Mouse (Mus musculus) heart, postnatal 4 days (tissue): ENCODE measurements around the gene Carmil2. TPM values are rescaled to one million over a fixed set of nuclear protein-coding genes. Genes with fewer than 3 reads are reported as not detected.

Experiments
- DNase-seq: peaks from one replicate; pipeline ENCODE4 v3.0.0; 2021
- total RNA-seq, 2 experiments: library from RNA; stranded (reverse); gene quantifications; 2 replicates each; pipeline ENCODE4 v1.2.3; 2021

The Carmil2 gene
- total RNA-seq, result under 1 TPM; 0.41 TPM

DNA sequence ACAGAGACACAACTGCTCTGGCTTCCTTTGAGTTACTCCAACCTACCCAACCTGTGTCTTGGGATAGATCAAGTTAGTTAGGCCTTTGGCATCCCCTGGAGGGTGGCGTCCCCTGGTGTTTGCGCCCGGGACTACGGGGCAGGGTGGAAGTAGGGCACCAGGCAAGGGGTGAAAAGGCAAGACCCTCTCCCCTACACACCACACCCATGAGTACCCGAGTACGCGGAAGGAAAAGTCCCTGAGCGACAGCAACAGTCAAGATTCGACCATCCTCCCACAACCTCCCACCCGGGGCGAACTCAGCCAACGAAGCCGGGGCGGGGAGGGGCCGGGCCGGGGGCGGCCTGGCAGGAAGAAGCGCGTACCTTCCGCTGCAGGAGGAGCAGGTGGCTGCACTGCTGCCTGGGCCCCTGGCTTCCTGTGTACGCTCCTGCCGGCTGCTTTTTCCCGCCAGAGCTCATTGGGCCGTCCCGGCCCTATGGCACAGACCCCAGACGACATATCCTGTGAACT is at the start of gene Carmil2:
Gene Carmil2, plus strand, starts transcription at position 479 of the 513 bp plus-strand sequence.
- DNase-seq, result peak; percentile 80

DNA sequence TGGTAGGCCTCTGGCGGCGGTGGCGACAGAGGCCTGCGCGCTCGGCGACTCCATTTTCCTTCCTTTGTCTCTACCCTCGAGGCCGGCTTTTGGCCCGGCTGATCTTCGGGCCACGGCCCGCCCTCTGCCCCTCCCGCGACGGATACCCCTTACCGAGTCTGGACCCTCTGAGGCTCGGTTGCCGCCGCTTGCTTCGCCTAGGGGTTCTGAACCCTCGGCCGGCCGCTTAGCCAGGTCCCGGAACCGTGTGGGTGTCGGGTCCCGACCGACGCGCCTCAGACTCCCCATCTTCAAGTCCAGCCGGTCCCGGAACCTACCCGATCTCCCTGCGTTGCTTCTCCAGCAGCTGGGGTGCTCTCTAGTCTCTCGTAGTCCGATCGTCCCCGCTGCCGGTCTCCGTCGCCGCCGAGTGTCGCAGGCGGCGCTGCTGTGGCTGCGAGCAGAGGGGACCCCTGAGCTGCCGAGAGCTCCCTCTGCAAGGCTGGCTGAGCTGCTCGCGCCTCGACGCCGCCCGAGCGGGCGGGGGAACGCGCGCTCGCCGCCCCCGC is 49.0 kb upstream of the Carmil2 start, which contains the start of gene Agrp:
Gene Agrp, minus strand, starts transcription at position 431 of the 548 bp plus-strand sequence.
- DNase-seq, result peak; percentile 64

DNA sequence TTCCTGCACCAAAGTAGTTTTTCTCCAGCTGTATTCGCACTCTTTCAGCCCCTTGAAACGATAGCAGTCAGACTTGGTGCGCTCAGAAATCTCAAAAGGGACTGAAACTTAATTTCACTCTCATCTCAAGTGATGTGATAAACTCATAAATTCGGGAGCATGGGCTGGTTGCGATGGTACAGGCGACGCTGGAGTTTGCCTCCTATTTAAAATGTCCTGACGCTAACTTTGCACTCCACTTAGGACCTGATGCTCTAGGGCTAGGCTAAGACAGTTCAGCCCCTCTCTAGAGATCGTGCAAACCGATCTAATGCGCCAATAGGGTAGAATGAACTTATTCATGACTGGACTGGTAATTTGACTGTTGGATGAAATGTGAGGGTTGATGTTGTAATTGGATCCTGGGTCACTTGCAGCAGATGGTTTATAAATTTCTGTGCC is 48.5 kb upstream of the Carmil2 start:
- no peak for DNase-seq

DNA sequence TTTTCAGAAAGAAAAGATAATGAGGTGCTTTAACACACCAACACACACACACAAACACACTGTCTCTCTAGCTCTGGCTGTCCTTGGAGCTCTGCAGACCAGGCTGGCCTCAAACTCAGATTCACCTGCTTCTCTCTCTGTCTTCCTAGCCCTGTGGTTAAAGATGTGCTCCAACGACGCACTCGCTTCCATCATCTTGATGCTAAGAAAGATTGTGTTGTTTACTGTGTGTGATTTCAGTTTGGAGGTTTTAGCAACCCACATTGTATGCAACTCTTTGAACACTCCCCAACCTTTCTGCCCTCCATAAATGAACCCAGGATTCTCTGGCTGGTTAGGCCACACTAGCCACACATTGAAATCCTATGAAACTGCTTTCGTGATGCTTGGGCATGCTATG is 47.6 kb upstream of the Carmil2 start:
- DNase-seq, result no peak

DNA sequence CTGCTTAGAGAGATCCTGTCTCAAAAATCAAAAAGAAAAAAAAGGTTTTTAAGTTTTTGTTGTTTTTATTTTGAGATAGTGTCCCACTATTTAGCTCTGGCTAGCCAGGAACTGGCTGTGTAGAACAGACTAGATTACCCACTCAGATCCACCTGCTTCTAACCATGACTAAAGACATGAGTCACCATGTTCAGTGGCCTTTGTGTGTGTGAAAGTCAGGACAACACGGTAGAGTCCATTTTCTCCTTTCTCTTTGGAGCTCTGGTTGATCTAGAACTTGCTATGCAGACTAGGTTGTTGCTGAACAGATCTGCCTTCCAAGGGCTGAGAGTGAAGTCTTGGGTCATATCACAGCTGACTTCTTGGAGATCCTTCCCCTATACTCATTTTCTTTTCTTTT is 46.2 kb upstream of the Carmil2 start:
- no peak for DNase-seq

DNA sequence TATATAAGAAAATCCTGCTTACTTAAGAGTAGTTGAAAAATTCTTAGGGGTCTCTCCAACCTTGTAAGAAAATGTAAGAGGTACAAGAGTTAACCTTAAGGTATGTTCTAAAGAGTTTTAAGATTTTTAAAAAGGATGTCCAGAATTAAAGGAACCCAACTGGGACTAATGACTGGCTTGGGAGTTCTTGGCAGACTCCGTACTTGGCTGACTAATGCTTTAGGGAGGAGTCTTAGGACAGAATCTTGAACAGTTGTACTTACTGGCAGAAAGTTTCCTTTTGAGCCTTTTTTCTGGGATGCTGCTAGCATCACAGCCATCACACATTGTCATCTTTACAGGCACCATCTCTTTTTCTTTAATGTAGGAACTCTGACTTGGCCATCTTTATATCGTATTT is 45.6 kb upstream of the Carmil2 start:
- DNase-seq, result peak; percentile 32

DNA sequence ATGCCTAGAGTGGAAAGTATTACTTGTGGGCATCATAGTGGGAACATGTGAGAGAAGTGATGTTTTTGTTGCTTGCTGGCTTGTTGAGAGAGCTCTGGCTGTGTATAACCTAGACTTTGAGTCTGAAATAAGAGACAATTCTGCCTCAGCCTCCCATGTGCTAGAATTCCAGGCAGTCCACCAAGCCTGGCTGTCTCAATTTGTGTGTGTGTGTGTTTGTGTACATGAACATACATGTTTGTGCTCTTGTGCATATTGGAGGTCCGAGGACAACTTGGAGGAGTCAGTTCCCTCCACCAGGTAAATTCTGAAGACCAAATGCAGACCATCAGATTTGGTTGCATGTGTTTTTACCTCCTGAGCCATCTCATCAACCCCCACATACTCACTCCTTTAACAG is 40.9 kb upstream of the Carmil2 start:
- no peak for DNase-seq

DNA sequence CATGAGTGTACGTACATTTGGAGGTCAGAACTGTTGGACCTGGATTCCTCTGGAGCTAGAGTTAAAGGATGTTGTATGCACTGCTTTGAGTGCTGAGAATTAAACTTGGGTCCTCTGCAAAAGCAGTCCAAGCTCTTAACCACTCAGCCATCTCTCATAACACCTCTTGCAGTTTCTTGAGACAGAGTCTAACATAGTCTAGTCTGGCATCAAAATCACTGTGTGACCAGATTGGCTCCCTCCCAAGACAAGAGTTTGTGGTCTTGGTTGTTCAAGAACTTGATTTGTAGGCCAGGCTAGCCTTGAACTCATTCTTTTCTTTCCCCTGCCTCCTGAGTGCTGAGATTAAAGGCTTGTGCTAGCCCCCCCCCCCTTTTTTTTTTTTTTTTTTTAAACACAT is 37.1 kb upstream of the Carmil2 start:
- DNase-seq, result no peak

DNA sequence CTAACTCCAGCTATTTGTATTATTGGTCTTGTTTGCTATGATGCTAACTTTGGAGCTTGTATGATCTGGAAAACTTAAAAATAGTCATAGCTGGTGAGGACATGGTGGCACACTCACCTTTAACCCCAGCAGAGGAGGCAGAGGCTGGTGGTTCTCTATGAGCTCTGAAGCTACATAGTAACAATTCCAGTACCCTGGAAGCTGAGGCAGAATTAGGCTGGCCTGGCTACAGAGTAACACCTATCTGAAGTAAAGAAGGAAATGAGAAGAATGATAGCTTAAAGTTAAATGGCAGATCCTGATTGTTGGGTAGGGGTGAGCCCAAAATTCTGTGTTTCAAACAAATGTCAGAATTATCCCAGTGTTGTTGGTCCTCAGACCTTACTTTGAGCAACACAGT is 28.4 kb upstream of the Carmil2 start:
- no peak for DNase-seq

DNA sequence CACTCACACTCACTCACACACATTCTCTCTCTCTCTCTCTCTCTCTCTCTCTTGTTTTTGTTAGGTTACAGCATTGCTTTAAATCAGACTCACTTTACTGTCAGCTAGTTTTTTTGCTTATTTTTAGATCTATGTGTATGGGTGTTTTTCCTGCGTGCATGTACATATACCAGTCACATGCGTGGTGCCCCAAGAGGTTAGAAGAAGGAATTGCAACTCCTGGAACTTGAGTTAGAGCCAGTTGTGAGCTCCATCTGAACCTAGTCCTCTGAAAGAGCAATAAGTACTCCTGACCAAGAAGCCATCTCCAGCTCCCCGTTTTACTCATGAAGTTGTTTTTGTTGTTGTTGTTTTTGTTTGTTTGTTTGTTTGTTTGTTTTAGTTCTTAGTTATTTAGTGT is 24.9 kb upstream of the Carmil2 start:
- peak; percentile 41 for DNase-seq

DNA sequence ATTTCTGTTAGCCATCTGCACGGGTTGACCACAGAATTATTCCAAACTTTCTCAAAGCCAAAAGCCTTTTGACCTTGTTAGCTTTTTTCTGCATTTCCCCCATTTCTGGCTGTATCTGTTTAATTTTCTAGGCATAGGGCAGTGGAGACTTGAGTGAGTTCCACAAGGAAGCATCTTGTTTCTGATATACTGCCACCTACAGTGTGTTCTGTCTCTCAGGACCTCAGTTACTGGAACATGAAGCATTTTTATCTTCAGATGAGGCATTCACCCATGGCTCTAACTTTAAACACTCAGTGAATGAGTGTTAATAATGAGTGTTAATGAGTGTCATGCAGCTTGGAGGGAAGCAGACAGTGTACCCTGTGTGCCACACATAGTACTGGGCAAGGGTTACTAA is 8.2 kb upstream of the Carmil2 start:
- DNase-seq, result no peak

DNA sequence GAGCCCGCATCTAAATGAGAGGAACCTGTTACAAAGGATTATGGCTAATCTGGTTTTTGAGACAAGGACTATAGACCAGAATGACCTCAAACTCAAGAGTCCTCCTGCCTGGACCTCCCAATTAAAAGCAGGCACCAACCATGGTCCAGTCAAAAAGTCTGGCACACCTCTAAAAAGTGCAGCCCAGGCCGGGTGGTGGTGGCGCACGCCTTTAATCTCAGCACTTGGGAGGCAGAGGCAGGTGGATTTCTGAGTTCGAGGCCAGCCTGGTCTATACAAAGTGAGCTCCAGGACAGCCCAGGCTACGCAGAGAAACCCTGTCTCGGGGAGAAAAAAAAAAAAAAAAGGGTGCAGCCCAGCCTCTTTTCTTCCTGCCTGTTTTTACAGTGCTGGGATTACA is 749 bp upstream of the Carmil2 start:
- DNase-seq, result no peak

DNA sequence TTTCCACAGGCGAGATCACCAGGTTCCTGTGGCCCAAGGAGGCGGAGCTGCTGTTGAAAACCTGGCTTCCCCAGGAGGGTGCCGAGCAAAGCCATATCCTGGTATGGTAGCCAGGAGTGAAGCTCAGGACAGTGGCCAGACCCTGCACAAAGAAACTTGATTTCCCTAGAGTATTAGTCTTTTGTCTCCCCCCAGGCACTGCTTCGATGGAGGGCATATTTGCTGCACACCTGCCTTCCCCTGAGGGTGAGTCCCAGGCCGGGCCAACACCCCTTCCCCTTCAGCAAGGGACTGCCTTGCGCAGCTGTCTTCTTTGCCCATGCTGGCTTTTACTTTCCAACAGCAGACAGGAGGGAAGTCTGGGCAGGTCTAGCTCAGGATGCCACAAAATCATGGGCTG is 477 bp downstream of the Carmil2 start:
- DNase-seq, result no peak

DNA sequence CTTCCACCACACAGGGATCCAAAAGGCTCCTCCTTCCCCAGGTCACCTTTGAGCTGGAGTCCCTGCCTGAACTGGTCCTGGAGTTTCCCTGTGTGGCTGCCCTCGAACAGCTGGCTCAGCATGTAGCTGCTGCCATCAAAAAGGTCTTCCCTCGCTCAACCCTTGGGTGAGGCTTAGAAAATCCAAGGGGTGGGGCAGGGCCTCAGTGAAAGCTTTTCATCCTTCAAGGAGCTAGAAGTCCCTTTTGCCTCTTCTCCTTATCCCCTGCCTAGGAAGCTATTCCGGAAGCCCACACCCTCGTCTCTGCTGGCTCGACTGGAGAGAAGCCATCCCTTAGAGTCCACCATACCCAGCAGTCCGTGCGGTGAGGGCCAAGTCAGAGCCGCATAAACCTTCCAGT is 1.4 kb downstream of the Carmil2 start:
- no peak for DNase-seq

DNA sequence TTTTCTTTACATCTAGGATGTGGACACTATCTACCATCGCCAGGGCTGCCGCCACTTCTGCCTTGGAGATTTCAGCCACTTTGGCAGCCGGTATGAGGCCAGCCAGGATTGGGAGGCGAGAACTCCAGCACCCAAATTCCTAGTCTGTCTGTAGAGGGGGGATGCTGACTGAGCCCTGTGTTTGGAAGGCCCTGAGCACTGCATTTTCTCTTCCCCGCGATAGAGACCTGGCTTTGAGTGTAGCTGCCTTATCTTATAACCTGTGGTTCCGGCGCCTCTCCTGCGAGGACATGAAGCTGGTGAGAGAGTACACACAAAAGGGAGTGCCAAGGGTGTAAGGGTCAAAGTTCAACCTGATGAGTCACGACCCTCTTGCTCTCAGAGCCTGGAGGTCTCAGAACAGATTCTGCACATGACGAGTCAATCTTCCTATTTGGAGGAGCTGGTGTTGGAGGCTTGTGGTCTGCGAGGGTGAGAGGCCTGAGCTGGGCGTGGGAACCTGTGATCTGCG is 2.2 kb downstream of the Carmil2 start:
- no peak for DNase-seq

DNA sequence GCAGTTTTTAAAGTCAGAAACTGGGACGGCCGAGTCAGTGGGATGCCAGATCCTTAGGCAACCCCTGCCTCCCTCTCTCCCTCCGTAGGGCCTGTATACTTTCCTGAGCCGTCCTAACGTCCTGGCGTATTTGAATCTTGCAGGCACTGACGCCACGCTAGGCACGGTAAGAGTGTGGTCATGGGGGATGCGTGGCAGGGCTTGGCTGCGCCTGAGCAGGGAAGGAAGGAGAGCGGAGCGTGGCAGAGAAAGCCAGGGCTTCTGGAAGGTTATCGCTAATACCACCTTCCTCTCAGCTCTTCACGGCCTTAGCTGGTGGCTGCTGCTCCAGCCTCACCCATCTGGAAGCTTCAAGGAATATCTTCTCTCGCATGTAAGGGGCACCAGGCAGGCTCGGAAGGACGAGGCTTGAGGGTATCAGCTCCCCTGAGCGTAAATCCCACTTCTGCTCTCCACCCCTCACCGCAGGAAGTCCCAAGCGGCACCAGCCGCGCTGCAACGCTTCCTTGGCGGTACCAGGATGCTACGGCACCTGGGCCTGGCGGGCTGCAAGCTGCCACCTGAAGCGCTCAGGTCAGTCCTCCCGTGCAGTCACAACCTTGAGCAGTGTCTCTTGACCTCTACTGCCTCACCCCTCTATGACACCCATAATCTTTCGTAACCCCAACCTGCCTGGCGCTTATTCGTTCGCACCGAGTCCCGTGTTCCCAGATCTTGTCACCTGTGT is 3.3 kb downstream of the Carmil2 start:
- DNase-seq, result no peak

DNA sequence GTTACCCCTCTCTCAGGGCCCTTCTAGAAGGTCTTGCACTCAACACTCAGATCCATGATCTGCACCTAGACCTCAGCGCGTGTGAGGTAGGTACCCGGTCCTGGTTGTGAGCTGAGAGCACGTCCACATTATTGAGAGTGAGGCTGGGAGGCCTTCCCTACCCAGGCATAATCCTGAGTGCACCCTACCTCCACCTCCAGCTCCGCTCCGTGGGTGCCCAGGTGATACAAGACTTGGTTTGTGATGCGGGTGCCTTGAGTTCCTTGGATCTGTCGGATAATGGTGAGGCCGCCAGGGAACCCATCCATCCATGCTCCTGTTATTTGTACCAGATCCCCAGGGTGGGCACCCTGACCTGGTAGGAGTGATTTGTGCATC is 3.9 kb downstream of the Carmil2 start:
- DNase-seq, result no peak

DNA sequence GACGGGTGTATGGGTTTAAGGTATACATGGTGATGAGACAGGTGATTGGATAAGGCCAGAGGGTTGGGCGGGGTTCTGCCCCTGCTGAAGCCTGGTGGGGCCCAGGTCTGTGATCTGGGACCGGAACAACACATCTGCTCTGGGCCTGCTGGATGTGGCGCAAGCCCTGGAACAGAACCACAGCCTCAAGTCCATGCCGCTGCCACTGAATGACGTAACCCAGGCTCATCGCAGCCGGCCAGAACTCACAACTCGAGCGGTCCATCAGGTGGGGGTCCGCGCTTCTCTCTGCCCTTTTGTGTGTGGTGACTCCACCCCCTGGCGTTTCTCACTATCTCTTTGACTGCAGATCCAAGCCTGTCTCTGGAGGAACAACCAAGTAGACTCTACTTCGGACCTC is 4.9 kb downstream of the Carmil2 start:
- no peak for DNase-seq

DNA sequence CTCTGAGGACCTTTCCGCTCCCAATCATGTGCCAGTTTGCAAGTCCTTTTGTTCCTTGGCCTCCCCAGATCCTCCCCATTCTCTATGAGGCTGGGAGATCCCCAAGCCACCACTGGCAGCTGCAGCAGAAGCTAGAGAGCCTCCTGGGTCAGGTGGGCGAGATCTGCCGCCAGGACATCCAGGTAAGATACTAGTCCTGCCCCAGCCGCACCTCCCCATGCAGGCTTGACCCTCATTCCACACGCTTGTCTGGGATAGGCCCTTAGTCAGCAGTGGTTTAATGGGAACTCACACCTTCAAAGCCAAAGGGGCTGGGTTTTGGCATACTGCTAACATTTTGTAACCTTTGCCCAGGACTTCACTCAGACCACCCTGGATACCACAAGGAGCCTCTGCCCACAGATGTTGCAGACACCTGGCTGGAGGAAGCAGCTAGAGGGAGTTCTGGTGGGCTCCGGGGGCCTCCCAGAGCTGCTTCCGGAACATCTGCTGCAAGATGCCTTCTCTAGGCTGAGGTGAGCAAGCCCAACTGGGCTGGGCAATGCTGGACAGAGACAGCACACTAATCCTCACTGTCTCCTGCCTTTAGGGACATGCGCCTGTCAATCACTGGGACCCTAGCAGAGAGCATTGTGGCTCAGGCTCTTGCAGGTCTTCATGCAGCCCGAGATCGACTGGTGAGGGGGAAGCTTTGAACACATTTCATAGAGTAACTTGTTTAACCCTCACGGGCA is 6.5 kb downstream of the Carmil2 start:
- DNase-seq, result no peak

DNA sequence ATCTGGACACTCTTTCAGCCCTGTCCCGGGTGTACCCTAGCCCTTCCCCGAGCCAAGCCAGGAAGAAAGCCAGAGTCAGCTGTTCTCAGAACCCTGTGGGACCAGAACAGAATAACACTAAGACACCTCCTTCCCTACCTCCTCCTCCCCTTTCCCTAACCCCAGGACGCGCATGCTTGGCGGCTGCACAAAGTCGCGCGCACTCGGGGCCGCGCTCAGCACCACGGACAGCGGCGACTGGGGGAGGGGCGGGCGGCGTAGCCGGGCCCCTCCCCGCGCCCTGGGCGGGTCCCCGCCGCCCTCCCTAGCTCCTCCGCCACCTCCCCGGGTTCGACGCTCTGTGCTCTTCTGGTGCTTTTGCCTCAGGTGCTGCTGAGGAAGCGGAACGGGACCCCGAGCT is 7.6 kb downstream of the Carmil2 start:
- peak; percentile 82 for DNase-seq

DNA sequence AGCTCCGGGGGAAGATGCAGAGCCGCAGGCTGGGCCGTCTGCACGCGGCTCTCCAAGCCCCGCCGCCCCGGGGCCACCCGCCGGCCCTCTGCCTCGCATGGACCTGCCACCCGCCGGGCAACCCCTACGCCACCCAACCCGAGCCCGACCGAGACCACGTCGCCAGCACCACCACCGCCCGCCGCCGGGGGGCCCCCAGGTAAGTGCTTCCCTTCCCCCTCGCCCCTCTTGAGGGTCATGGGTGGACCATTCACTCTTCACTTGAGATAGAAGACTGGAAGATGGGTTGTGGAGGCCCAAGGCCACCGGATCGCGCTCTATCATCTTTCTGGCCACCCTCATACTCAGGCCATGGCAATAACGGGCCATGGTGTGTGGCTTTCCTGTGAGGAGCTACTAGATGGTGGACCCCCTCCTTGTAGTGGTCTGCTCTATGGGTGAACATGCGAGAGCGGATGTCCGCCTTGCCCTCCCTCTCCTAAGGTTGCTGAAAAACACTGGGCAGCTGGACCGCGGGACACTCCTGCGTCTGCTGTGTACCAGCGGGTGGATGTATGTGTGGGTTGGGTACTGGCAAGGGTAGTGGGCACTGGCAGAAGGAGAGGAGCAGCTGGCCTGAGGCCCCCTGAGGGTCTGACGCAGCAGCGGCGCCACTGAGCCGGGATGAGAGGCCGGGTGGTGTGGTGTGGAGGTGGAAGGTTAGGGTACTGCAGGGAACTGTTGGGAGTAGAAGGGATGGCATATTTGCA is 8.2 kb downstream of the Carmil2 start:
- no peak for DNase-seq

DNA sequence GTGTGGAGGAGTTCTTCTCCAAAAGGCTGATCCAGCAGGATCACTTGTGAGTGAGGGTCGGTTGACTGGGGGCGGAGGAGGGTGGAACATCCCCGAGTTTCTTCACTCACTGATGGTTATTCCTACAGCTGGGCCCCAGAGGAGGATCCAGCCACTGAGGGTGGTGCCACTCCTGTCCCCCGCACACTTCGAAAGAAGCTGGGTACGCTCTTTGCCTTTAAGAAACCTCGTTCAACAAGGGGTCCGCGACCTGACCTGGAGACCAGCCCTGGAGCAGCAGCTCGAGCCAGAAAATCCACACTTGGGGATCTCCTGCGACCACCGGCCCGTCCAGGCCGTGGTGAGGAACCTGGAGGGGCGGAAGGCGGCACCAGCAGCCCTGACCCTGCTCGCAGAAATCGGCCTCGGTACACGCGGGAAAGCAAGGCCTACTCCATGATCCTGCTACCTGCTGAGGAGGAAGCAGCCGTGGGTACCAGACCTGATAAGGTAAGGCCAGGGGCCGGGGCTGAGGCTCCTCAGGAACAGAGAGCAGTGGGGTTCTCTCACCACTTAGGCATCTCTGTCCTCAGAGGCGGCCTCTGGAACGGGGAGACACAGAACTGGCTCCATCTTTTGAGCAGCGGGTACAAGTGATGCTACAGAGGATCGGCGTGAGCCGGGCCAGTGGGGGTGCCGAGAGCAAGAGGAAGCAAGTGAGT is 9.2 kb downstream of the Carmil2 start:
- DNase-seq, result no peak
